Mouse (Mus musculus) mouse embryonic stem cell (cell line): ENCODE results near the gene Ndufs3.
"Not testable (repeated sequence)": the region's sequence is repeated elsewhere in the genome, so short reads cannot be mapped to it uniquely, and the experiment has no call there.

Experiments
- in situ Hi-C, 2 experiments: fragments of 300-500 bp; cut with MboI; formaldehyde crosslinking; loops; 1 replicate in 1 of 2; 3 replicates in 1 of 2; pipeline ENCODE4 v1.14.3; 2019 to 2020; ENCODE audit warnings: low sequenced_read_pairs in 2 of 2, low pct_unique_long_range_greater_than_20kb in 1 of 2, mixed read lengths in 1 of 2; ENCODE audit not compliant: unreplicated experiment in 1 of 2

Ndufs3 gene

DNA sequence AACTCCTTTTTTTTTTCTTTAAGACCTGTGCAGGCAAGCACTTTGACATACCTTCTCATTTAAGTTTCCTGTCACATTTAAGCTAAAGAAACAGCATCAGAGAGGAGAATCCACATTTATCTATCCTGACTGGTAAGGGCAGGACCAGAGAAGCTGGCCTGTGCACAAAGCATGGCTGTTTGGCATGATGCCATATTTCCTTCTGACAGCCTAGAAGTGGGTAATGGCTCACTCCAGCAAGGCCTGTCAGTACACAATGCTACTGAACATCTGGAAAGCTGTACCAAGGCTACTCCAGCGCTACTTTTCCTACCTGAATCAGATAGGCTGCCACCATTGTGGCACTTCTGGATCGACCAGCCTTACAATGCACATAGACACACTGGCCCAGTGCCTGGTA is 9.0 kb upstream of the Ndufs3 start:
- in situ Hi-C loops, result no loop called here

DNA sequence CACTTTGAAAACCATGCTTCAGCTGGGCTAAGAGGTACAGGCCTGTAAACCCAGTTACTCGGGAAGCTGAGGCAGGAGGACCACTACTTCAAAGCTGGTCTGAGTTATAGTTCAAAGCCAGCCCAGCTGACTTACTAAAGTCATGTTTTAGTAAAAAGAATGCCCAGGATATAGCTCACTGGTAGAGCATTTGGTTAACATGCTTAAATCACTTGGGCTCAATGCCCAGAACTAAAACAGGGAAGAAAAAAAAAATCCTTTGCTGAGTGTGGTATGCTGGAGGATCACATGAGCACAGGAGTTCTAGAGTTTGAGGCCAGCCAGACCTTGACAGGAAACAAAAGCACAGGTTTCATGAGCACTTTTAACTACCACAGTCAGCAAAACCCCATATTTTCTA is 7.0 kb upstream of the Ndufs3 start:
- in situ Hi-C loops, result no loop called here

- in situ Hi-C loops, result no loop called here
Observed at GRCm38 (mm10) chr2:90910861-90911260, 6.2 kb upstream of the Ndufs3 start.

DNA sequence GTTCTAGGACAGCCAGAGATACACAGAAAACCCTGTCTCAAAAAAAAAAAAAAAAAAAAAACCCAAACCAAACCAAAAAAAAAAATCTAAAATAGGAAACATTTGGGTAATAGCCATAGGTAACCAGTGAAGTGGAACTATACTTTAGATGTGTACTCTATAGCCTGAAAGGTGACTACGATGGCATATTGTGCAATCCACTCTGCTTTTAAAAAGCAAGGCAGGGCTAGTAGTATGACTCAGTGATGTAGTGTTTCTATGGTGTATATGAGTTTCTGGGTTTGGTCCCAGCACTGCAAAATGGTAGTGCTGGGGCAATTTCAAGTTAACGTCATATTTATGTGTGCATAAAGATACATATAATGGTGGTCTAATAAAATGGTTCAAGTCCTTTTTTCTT is 2.1 kb upstream of the Ndufs3 start:
- in situ Hi-C loops, result no loop called here

DNA sequence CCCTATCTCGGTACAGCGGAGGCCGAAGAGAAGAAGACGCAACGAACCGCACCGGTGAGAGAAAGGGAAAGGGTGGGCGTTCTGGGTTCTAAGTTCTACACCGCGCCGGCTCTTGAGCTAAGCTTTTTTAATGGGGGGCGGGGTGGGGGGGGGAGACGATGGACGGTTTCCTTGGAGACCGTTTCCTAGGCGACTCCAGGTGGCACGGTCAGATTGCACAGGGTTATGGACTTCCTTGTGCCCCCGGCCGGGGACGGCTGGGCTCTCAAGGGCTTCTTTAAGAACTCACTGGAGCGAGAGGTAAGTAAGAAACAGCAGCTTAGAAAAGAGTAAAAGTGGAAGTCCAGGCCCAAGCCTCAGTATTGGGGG is 213 bp upstream of the Ndufs3 start:
- in situ Hi-C loops, result no loop called here

DNA sequence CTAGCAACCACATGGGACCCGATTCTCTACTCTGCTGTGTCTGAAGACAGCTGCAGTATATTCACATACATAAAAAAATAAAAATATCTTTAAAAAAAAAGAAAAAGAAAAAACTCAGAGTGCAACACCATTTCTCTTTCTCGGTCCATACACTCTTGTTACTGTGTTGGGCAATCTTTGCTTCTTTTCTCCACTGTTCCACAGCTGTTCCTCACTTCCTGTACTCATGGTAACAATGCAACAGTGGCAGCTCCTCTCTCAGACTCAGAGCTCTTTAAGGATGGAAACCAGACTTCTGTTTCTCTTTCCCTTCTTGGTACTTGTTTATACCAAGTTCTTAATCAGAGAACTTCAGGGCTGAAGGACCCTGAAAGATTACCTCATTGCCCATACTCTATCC is 1.2 kb downstream of the Ndufs3 start:
- in situ Hi-C loops, result no loop called here

GRCm38 (mm10) chr2:90894299-90894677 is 10.3 kb downstream of the Ndufs3 start:
- in situ Hi-C loops, result not testable (repeated sequence)

DNA sequence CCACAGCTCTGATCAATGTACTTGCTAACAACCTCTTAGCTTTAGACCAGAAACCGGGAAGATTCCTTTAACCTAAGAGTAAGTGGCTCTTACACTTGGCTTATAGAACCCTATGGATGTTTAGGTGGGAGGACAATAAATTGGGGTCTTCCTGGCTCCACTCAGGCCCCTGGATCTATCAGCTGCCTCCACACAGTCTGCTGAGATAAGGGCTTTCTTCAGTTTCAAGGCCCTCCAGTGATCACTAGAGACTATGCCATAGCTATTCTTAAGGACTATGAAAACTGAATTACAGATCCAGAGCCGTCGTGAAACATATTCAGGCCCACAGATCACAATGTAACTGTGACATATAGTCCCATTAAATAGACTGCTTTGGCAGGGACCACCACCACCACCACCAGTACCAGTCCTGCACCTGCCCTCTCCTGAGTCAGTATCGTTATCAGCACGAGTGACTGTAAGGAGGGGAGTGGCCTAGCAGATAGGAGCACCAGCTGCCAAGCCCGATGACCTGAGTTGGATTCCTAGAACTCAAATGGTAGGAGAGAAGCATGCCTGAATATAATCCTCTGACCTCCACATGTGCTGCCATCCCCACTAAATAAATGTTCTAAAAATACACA is 10.8 kb downstream of the Ndufs3 start:
- in situ Hi-C loops, result no loop called here

- in situ Hi-C loops, result no loop called here
Observed at GRCm38 (mm10) chr2:90889550-90890548, 14.8 kb downstream of the Ndufs3 start.

DNA sequence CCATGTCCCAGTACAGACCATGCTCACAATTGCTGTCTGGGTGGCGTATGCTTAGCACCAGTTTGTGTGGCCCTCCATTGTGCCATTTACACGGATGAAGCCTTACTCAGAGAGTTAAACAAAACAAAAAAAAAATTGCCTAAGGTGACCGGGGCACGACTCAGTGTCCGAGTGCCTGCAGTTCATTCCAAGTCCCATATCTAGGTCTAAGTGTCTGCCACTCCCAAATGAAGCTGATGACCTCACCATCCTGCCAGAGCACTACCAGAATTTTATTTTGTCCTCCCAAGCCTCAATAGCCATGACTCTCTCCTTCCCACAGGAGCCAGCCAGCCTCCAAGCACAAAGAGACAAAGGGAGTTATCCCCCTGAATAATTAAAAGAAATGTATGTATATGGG is 17.0 kb downstream of the Ndufs3 start:
- in situ Hi-C loops, result no loop called here

DNA sequence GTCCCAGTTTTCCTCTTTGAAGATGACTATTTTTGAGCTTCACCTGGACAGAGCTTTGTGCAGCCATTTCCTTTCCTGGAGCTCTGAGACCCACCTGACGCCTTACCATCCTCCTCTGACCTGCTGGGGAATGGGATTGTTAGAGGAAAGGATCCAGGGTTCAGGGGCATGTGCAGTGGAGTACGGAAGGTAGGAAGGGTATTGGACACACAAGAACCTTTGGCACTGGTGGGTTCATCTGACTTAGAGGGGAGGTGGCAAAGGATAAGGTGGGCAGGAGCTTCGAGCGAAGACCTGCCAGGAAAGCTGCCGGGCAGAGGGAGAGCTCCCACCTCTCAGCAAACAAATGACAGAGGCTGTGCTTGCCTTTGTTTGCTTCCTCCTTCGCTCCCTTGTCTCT is 18.2 kb downstream of the Ndufs3 start:
- in situ Hi-C loops, result no loop called here

DNA sequence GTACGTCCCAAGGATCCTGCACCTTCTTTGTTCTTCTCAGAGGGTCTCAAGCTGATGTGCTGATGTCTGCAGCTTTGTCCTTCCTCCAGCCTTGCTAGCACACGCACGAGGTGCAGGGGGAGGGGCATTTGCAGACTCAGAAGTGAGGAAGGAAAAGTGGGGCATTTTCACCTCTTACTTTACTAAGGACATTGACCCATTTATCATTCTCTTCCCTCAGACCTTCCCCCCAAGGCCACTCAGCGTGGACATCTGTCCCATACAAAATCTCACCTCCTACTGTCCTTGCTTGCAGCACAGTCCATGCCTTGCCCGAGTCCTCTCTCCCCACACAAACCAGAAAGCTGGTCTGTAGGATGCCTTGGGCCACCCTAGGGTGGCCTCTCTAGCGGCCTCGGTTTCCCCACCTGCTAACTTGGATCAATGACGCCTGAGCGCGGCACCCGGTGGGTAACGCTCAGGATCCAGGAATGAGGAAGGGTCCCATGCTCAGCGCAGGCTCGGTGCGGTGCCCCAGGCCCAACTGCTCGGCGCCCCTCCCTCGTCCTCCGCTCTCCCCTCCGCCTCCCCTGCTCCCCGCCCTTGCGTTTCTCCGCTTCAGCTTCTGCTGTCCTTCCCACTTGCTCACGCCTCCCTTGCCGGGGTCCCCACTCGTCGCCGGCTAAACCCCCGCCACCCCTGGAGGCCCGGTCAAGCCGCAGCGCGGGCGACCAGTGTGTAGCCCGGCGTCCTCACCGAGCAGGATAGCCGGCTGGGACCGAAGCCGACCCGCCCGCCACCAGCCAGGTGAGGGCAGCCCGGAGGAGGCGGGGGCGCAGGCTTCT is 19.2 kb downstream of the Ndufs3 start, which contains the start of gene C1qtnf4:
Gene C1qtnf4, plus strand, starts transcription at position 643 of the 824 bp plus-strand sequence.
- in situ Hi-C loops, result no loop called here

DNA sequence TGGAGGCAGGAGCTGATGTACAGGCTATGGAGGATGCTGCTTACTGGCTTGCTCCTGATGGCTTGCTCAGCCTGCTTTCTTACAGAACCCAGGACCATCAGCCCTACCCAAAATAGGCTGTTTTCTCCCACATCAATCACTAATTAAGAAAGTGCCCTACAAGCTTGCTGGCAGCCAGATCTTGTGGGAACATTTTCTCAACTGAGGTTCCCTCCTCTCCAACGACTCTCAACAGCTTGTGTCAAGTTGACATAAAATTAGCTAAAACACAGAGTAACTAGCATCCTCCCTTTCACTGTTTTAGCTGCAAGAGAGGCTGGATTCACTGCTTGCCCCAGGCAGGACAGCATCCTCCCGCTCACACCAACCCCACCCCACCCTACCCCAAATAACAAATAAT is 22.8 kb downstream of the Ndufs3 start:
- in situ Hi-C loops, result no loop called here

DNA sequence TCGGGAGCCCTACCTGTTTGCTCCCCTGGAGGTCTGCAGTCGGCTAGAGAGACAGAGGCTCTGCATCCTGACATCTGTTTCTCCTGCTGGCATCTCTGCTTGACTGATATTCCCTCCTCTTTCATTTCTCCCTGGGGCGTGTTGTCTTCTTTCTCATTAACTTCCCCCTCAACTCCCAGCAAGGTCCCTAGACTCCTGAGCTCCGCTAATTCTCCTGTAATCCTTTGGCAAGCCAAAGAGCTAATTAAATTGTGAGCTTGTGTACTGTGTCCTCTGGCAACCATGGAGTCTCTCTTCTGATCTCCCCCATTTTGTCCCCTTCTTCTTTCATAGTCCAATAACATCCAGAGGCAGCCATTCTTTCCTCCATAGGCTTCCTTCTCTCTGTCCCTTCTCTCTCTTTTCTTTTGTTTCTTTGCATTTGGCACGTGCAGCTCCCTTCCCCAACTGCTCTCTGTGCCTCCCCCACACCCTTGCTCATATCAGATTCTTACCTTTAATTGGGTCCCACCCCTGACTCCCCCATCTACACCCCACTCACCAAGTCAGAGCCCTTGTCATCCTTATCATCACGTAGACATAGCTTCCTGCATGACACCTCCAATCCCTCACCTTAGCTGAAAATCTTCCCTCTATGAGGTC is 24.4 kb downstream of the Ndufs3 start:
- in situ Hi-C loops, result no loop called here

GRCm38 (mm10) chr2:90879419-90879818 is 25.2 kb downstream of the Ndufs3 start:
- in situ Hi-C loops, result no loop called here

GRCm38 (mm10) chr2:90877584-90878259 is 26.9 kb downstream of the Ndufs3 start:
- in situ Hi-C loops, result no loop called here

DNA sequence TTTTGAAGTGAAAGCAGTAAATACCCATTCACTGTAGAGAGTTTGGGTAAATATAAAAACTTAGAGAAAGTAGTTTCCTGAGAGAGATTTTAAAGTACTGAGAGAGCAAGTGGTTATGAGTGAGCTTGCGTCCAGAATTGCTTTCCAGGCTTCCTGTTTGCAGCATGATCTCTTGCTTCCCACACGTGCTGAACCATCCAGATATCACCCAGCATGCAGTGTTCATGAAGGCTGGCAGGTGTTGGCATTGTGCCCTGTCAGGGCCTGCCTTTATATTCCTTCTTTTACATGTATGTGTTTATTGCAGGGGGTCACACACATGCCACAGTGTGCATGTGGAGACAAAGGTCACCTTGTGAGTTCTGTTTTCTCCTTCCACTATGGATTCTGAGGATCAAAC is 29.4 kb downstream of the Ndufs3 start:
- in situ Hi-C loops, result no loop called here

GRCm38 (mm10) chr2:90874025-90874424 is 30.6 kb downstream of the Ndufs3 start:
- in situ Hi-C loops, result no loop called here
